Mouse (Mus musculus) adrenal gland, adult 8-10 months (tissue): ENCODE measurements at regions not wholly inside any gene's neighbourhood (a gene's known extent, or its start where the extent isn't known, plus 50 kb on each side); places are given as distances from the start of the nearest gene placed in this dataset.
A peak's percentile ranks its signal among the peaks of the same experiment; 100 is the strongest.

Experiments used
- DNase-seq: peaks from one replicate; pipeline ENCODE4 v3.0.0; 2022

GRCm38 (mm10) chr7:125281371-125281770 is 163.1 kb upstream of the Kdm8 start:
- no peak for DNase-seq

DNA sequence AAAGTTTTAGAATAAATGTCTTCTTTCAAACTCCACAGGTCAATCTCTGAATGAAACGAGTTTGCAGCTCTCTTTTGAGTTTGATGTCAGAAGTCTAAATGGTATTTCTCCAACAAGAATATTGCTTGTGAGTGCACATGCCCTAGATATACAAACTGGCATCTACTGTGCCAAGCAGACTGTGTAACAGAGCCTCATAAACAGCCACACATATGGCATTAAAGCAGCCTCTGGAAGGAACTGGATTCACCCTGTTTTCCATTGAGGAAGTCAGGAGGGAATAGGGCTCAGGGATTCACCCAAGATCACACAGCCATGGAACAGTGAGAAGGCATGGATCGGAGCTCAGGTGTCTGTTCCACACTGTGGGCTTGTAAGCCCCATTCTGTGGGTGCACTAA is 149.2 kb upstream of the Kdm8 start:
- DNase-seq = no peak

DNA sequence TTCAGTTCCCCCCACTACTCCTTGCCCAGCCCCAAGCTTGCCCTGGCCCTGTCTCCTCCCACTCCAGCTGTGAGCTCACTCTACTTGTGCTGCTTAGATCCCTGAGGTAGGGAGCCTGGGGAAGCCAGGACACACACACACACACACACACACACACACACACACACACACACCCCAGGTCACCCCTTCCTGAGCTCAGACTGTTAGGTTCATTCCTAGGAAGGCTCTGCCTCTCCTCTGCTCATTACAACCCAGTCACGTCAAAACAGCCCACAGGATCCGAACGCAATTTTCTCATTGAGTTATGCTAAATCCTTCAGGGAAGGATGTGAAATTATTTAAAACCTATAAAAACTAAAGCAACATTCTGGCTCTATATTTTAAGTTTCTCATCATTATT is 136.0 kb upstream of the Kdm8 start:
- DNase-seq = no peak

- no peak for DNase-seq
These were observed 133.5 kb upstream of the Kdm8 start for GRCm38 (mm10) chr7:125310971-125311370.

- DNase-seq = no peak
These were observed 130.9 kb upstream of the Kdm8 start for GRCm38 (mm10) chr7:125313604-125314003.

- DNase-seq = no peak
These were observed 109.7 kb upstream of the Kdm8 start for GRCm38 (mm10) chr7:125334769-125335168.

DNA sequence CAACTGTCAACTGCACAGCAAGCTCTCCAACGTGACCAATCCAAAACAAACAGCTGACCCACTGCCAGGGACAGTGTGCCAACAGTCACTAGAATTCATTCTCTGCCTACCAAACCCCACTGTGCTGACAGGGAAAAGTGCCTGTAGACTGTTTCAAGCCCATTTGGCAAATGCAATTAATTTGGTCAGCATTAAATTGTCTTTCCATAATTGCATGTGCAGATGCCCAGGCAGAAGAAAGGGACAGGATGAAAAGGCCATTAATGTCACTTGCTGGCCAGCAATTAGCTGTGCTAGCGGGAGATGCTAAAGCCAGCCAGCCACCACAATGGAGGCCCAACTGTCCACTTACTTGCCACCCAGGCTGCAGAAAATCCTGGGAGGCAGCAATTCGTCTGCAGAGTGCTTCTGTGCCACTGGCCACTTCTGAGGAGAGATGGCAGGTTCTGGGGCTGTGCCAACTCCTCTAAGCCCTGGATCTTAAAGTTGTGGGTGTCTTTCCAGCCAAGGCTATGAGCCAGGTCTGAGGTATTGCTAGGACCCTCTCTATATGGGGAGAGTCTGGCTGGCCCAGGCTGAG is 108.8 kb upstream of the Kdm8 start:
- DNase-seq = peak; percentile 2

GRCm38 (mm10) chr7:125336826-125337225 is 107.7 kb upstream of the Kdm8 start:
- DNase-seq = no peak

DNA sequence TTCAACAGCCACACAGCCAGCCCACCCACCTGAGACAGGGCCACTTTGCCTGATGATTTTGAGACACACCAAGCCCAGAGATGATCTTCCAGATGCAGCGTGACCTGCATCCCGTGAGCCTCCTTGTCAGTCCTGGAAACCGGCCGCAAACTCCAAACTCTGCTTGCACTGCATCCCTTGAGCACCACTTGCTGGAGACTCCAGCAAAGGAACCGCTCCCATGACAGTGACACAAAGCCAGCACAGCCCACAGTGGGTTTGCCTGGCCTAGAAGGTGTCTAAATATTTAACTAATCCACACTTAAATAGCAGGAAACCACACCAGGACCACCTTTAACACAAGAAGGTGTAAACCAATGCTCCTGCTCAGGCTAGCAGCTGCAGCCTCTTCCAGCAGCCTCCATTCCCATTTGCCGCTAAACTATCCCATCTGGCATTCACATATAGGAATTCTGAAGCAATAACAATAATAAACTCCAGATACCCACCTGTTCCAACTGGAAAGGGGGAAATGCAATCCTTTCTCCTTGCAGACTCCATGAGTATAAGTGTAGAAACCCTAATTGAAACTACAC is 106.2 kb upstream of the Kdm8 start:
- DNase-seq = no peak

GRCm38 (mm10) chr7:125340326-125340905 is 104.1 kb upstream of the Kdm8 start:
- DNase-seq = no peak

- no peak for DNase-seq
These were observed 94.9 kb upstream of the Kdm8 start for GRCm38 (mm10) chr7:125349606-125350005.

- DNase-seq = no peak
These were observed 90.3 kb upstream of the Kdm8 start for GRCm38 (mm10) chr7:125354211-125354610.

DNA sequence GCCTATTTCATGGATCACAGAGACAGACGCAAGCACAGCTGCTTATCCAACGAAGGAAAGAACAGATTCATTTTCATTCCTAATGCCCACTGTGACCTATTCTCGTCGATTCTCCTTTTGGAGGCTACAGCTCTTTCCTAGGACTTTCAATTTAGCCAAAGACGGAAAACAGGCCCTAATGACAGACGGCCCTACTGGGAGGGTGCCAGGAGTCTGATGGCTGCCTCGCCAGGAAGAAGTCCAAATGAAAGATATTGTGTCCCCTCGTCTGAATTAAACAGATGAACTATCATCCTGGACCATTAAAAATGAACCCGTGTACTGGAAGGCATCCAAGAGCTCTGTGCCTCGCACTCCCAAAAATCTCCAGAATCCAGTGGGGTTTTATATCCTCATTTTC is 89.5 kb upstream of the Kdm8 start:
- DNase-seq = no peak

DNA sequence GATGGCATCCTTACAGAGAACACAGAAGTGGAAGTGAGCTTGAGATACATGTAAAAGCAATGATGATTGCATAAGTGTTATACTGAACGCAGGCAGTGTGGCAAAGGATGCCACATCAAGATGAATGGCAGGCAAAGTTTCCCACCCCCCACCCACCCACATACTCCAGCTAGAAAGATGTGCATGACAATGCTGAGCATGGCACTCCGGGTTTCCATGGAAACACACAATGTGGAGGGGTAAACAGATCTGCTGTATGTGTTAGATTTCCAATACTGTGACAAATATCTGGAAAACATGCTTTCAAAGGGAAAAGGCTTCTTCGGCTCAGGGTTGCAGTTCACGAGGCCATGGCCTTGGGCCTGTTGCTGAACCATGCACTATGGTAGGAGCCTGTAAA is 86.5 kb upstream of the Kdm8 start:
- no peak for DNase-seq

GRCm38 (mm10) chr7:125383021-125383420 is 61.5 kb upstream of the Kdm8 start:
- no peak for DNase-seq

DNA sequence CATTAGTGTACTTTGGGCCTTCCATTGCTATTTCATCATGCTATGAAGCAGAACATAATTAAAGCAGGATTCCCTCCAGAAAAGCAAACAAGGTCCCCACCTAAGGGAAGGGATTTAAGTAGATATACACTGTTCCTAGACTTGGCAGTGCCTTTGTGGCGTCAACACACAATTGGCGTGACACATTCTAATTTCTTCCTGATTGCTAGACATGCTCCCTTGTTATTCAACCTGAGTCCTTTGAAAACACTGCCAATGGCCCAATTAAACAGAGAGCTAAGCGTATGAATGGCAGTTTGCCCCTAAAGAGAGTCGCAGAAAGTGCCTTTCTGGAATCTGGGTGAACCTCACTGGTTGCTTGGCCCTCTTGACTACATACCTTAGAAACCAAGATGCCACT is 60.3 kb upstream of the Kdm8 start:
- no peak for DNase-seq

DNA sequence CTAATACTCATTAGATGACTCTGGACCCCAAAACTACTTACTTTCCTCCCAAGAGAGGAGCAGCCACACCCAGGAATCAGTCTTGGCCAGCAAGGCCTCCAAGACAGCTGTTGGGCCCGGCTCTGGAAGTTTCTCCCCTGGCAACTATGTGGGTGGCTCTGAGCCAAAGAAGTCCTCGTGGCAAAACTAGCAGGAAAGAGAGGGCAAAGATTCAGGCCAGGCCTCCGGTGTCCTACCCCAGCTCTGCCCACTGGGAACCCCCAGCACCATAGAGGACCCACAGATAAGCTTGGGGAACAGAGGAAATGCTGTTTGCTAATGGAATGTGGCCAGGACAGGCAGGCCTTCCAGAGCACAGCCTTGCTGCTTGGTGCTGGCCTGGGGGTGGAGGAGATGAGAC is 51.9 kb upstream of the Kdm8 start:
- no peak for DNase-seq

DNA sequence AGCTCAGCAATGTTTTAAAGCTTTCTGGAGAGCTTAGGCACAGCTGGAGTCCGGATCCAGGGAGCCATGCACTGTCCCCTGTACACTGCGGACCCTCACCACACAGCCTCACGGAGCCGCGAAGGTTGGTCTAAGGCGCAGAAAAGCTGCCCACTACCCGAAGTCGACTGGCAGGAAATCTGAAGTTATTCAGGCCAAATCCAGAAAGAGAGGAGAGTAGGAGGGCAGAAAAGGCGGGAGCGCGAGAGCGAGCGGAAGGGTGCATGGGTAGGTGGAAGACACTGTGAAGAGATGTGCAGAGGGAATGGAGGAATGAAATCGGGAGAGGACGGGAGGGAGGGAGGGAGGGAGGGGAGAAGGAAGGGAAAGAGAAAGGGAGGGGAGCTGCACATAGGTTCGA is 51.2 kb upstream of the Kdm8 start:
- no peak for DNase-seq

GRCm38 (mm10) chr7:125393654-125394346 is 50.7 kb upstream of the Kdm8 start:
- peak; percentile 85 for DNase-seq
